Mouse (Mus musculus) cortical plate, adult 2 months (tissue): ENCODE data around the gene Pitpnm1.

ENCODE experiments used
- CTCF ChIP-seq: fragments of 200-500 bp; IDR thresholded peaks from 2 replicates; pipeline ENCODE4 v1.5.1; 2011; ENCODE audit warnings: mild to moderate bottlenecking, control low read depth, low read length; ENCODE audit not compliant: insufficient read depth; ENCODE audit errors: extremely low read depth
- POLR2A ChIP-seq: fragments of 200-500 bp; IDR thresholded peaks from 2 replicates; pipeline ENCODE4 v1.6.1; 2011; ENCODE audit warnings: mild to moderate bottlenecking, low read length, control low read depth; ENCODE audit not compliant: insufficient read depth; ENCODE audit errors: extremely low read depth

DNA sequence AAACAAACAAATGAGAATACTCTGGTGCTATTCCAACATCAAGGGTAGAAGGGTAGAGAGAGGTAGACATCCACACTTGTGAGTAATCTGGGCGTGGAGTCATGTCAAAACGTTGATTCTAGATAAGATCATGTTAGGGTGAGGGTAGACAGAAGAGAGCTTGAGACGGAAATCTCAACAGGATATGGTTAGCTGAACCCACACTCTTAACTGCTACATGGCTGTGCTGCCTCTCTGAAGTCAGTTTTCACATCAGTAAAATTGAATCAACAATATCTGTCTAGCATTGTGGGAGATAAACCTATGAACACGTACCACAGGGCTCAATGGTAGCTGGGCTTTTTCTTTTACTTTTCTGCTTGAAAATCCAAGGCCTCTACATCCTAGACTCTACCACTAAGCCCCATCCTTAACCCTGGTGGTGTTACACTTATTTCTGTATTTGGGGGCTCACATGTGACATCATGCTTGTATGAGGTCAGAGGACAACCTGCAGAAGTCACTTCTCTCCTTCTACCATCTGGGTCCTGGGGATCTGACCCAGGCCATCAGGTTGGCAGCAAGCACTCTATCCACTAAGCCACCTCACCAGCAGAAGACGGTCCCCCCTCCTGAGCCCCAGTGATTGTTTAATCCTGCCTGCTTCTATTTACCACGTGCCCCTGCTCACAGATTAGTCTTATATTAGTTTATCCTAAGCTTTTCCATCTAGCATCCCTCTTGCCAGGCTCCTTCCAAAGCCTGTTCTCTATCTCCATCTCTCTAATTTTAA, 20.1 kb downstream of the Pitpnm1 start:
- TF ChIP-seq CTCF (no peak), POLR2A (no peak)
